8 mouse cellular contexts compared by ENCODE assay signal in genomic region chr13:111725165-111726077, GRCm38 (mm10). TPM values are rescaled to one million over a fixed set of nuclear protein-coding genes. Genes with fewer than 3 reads are reported as not detected.
DNase-seq lines count a peak whose midpoint lies in the region; ATAC-seq and TF ChIP-seq lines count a peak whose summit lies in the region.

No protein-coding gene starts in this region.

- H3K4me3 ChIP-seq in gastrocnemius, adult 2 months: peak overlapping the region; percentile 78
- H3K4me3 ChIP-seq in hindbrain, postnatal 0 days (ENCODE audit: low read length): peak overlapping the region; percentile 64
- peak overlapping the region; percentile 94 for H3K4me3 ChIP-seq in left cerebral cortex, adult 2 months

- no peaks in the 10 kb centered on the region for H3K36me3 ChIP-seq in hindbrain, postnatal 0 days (ENCODE audit: insufficient read depth, low read length)

- peak; percentile 90 for ATAC-seq in common myeloid progenitor, adult 5-6 weeks (replicated peaks; ENCODE audit: low read depth, poor library complexity, severe bottlenecking)
- peak; percentile 99 for ATAC-seq in hindbrain, postnatal 0 days
- ATAC-seq in megakaryocyte, adult 5-6 weeks (ENCODE audit: poor library complexity, severe bottlenecking): peak; percentile 90

- intact Hi-C loops in gastrocnemius, adult 2 months (cut with DNase I): loop anchor here (2.0 kb wide), 1 partner anchor 235 kb away; the partner anchor contains the start of gene Gpbp1
- intact Hi-C loops in left cerebral cortex, adult 2 months (cut with DNase I): loop anchor here (1.0 to 5.0 kb wide), 3 partner anchors 38 to 263 kb away; no protein-coding TSS in a partner anchor

- peak overlapping the region; percentile 95 for H3K27ac ChIP-seq in gastrocnemius, adult 2 months
- H3K27ac ChIP-seq in hindbrain, postnatal 0 days: peak overlapping the region; percentile 59
- H3K27ac ChIP-seq in left cerebral cortex, adult 2 months: peak overlapping the region; percentile 73

- H3K9ac ChIP-seq in hindbrain, postnatal 0 days (replicated peaks; ENCODE audit: low read length): peak overlapping the region; percentile 56

- WGBS in hindbrain, postnatal 0 days: 2% methylated on average over 65 of the region's 65 CpGs

- no peak for TF ChIP-seq CTCF in gastrocnemius, adult 2 months (IDR thresholded peaks at IDR 0.05)
- no peak for TF ChIP-seq CTCF in hindbrain, postnatal 0 days (IDR thresholded peaks at IDR 0.05; ENCODE audit: low read depth)
- TF ChIP-seq CTCF in left cerebral cortex, adult 2 months (IDR thresholded peaks at IDR 0.05): no peak

- no peaks in the 10 kb centered on the region for H3K27me3 ChIP-seq in hindbrain, postnatal 0 days (ENCODE audit: insufficient read depth, low read length)

- H3K4me2 ChIP-seq in hindbrain, postnatal 0 days (ENCODE audit: low read depth, low read length): peak overlapping the region; percentile 92

- H3K9me3 ChIP-seq in hindbrain, postnatal 0 days (ENCODE audit: low read length): no peaks in the 10 kb centered on the region

- no peaks in the 10 kb centered on the region for H3K4me1 ChIP-seq in hindbrain, postnatal 0 days (ENCODE audit: insufficient read depth, low read length)

- peak; percentile 100 for DNase-seq in ZHBTc4 (ENCODE audit: low read depth, low spot score)
- DNase-seq in gastrocnemius, adult 2 months: peak; percentile 99
- peak; percentile 98 for DNase-seq in hindbrain, postnatal 0 days (ENCODE audit: low spot score)
- peak; percentile 88 to 92 for DNase-seq in left cerebral cortex, adult 2 months (ENCODE audit: extremely low spot score in 1 of 2, low spot score in 2 of 2)
- peak; percentile 89 to 95 for DNase-seq in right cerebral cortex, adult 2 months (ENCODE audit: low spot score in 2 of 2)
- peak; percentile 97 for DNase-seq in urinary bladder, postnatal 14 days (ENCODE audit: low spot score)

RNA-seq across cellular contexts. Expression of gene Mier3, which starts 44.6 kb away (rescaled TPM):
- 68.1 and 77.3 TPM in 2 replicates for total RNA-seq in common myeloid progenitor, adult 5-6 weeks (2017)
- 10 to 100 TPM; 11.6 to 12.7 TPM for total RNA-seq in gastrocnemius, adult 2 months (2021)
- total RNA-seq in hindbrain, postnatal 0 days (2014; rRNA removed): 28.1 and 32.6 TPM in 2 replicates
- polyA plus RNA-seq in hindbrain, postnatal 0 days (2015; fragmentation: Nextera tagmentation; extraction: Ambion mirVana): 13.5 and 14.1 TPM in 2 replicates
- total RNA-seq in left cerebral cortex, adult 2 months (2021): 10 to 100 TPM; 27.1 to 29.9 TPM
- 26.3 and 28.0 TPM in 2 replicates for total RNA-seq in megakaryocyte, adult 5-6 weeks (2015)
- 39.2 and 46.1 TPM in 2 replicates for total RNA-seq in megakaryocyte, adult 5-6 weeks (2017)

Comparison
In these comparisons a context has a peak if more than half of its experiments do, and no peak if none do; other contexts are left out.
1. Peak in every context shown above with its lines: DNase-seq, ATAC-seq, H3K4me3 ChIP-seq and H3K27ac ChIP-seq.